Mouse (Mus musculus): ENCODE measurements around the gene 4921517D22Rik. TPM values are rescaled to one million over a fixed set of nuclear protein-coding genes. Genes with fewer than 3 reads are reported as not detected.

The 4921517D22Rik gene
- polyA plus RNA-seq, 1 experiment from 2014 or later, result not detected

DNA sequence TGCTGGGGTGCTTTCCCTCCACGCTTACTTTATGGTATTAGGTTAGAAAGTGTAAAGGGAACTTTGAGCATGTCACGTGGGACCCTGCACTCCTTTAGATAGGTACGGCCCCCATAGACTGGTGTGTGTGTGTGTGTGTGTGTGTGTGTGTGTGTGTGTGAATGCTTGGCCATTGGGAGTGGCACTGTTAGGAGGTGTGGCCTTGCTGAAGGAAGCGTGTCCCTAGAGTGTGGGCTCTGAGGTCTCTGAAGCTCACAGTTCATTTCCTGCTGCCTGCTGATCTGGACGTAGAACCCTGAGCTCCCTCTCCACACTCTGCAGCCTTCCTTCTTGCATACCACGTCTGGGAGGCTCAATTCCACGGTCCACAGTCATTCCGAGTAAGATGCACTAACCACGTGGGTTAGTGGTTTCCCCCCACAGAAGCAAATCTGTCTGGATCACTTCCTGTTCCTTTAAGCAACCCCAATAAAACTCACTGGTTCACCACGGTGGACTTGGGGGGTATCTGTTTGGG is 37.5 kb downstream of the 4921517D22Rik start:
- no peak for ATAC-seq
- Histone ChIP-seq H3K36me3 (peaks cover 45% of the 10 kb centered on the region), H3K4me2 (replicated peaks) (peak overlapping the region; percentile 6; the same call in 1 of the 2 replicates), H3K27me3 (no peaks in the 10 kb centered on the region), H3K4me1 (replicated peaks) (peaks cover 42% of the 10 kb centered on the region), H3K27ac (peak overlapping the region; percentile 74), H3K9ac (replicated peaks) (0 out of 2 replicates have a peak overlapping the region, but pooled peaks have one; percentile 3), H3K4me3 (replicated peaks) (no peak overlapping the region), H3K9me3 (0 out of 2 replicates have a peak, but pooled peaks cover 4% of the 10 kb centered on the region)
- 49% methylated on average over 10 of the region's 10 CpGs for whole genome bisulfite sequencing

DNA sequence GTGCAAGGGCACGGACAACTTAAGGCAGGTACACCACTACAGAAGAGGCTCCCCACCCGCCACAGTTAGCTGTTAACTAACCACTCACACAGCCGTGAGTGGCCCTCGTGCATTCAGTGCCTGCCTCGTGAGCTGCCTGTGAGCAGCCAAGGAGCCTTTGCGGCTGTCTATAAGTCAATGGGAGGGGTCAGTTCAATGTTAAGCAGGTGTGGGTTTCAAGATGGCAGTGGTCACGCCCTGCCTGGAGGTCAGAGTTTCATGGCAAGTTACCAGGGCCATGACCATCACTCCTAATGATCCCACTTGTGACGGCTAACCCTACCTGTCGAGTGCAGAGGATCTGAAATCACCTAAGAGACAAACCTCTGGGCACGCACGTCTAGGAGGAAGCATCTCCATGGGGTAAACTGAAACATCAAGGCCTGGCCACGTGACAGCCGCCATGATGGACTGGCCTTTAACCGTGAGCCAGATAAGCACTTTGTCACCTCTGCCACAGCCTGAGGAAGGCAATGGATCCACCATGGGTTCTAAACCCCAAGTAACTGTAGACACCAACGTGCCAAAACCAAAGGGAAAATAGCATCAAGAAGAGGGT is 38.1 kb downstream of the 4921517D22Rik start:
- Histone ChIP-seq H3K27ac (0 out of 2 replicates have a peak overlapping the region, but pooled peaks have one; percentile 74), H3K4me2 (replicated peaks) (no peak overlapping the region), H3K9me3 (0 out of 2 replicates have a peak, but pooled peaks cover 4% of the 10 kb centered on the region), H3K36me3 (peaks cover 46% of the 10 kb centered on the region), H3K27me3 (no peaks in the 10 kb centered on the region), H3K9ac (replicated peaks) (no peak overlapping the region), H3K4me3 (replicated peaks) (no peak overlapping the region), H3K4me1 (replicated peaks) (peaks cover 47% of the 10 kb centered on the region)
- ATAC-seq, result no peak
- 89% methylated on average over 15 of the region's 15 CpGs for WGBS

DNA sequence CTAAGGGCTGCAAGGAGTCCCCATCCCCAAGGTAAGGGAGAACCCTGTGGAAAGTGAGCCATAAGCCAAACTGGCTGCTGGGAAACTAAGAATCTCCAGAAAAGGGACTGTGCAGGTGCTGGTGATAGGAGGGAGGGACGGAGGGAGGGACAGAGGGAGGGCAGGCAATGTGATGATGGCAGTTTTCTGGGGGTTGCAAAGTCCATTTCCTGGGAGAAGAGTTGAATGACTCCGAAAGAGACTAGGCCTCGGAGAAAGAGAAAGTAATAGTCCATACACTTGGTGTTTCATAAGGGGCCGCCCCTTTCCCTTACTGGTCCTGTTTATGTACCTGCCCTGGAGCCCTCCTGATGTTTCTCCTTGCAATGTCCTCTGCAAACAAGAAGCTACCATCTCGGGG is 39.4 kb downstream of the 4921517D22Rik start:
- no peak overlapping the region for H3K9ac ChIP-seq (replicated peaks)
- H3K27ac ChIP-seq, result no peak overlapping the region
- no peaks in the 10 kb centered on the region for H3K27me3 ChIP-seq
- 0 out of 2 replicates have a peak, but pooled peaks cover 4% of the 10 kb centered on the region for H3K9me3 ChIP-seq
- 93% methylated on average over 5 of the region's 5 CpGs for WGBS
- H3K4me1 ChIP-seq (replicated peaks), result peaks cover 50% of the 10 kb centered on the region
- no peak overlapping the region for H3K4me2 ChIP-seq (replicated peaks)
- no peak overlapping the region for H3K4me3 ChIP-seq (replicated peaks)
- ATAC-seq, result no peak
- peaks cover 49% of the 10 kb centered on the region for H3K36me3 ChIP-seq

DNA sequence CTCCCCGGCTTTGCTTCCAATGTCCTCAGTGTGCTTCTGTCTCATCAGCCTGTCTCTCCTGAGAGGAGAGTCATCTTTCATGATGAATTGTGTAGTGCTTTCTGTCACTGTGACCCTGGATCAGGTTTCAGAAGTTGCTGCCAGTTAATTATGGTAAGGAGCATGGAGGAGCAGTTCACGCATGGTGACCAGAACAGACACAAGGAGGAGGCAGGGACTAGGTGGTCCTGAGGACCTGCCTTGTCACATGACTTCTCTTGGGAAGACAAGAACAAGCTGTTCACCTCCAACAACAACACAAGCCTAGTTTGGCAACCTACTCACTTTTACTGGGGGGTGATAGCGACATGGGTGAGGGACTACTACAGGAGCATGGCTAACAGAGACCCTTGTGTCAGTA is 40.8 kb downstream of the 4921517D22Rik start:
- 0 out of 2 replicates have a peak, but pooled peaks cover 2% of the 10 kb centered on the region for H3K9me3 ChIP-seq
- no peak for ATAC-seq
- H3K4me1 ChIP-seq (replicated peaks), result peaks cover 50% of the 10 kb centered on the region
- H3K4me2 ChIP-seq (replicated peaks), result no peak overlapping the region
- H3K9ac ChIP-seq (replicated peaks), result no peak overlapping the region
- H3K27ac ChIP-seq, result peak overlapping the region; percentile 73
- peaks cover 51% of the 10 kb centered on the region for H3K36me3 ChIP-seq
- 71% methylated on average over 3 of the region's 3 CpGs for WGBS
- H3K4me3 ChIP-seq (replicated peaks), result no peak overlapping the region
- H3K27me3 ChIP-seq, result no peaks in the 10 kb centered on the region

DNA sequence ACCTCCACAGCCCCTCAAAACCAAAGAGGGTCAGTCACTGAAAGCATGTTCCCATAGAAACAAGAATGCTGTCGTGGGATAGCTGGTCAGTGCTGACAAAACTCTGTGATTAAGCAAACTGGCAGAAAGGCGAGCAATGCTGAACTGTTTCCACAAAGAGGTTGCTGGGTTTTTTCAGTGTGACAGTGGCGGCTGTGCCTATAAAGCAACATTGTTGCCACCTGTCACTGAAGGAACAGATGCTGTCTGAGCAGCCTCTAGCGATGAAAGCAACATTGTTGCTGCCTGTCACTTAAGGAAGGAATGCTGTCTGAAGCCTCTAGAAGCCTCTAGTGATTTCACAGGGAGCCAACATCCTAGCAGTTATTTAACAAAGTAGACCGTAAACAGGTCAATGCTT is 41.3 kb downstream of the 4921517D22Rik start:
- no peaks in the 10 kb centered on the region for H3K27me3 ChIP-seq
- H3K36me3 ChIP-seq, result peaks cover 51% of the 10 kb centered on the region
- 33% methylated on average over 5 of the region's 5 CpGs for WGBS
- H3K9ac ChIP-seq (replicated peaks), result no peak overlapping the region
- H3K4me2 ChIP-seq (replicated peaks), result no peak overlapping the region
- H3K27ac ChIP-seq, result peak overlapping the region; percentile 73
- no peaks in the 10 kb centered on the region for H3K9me3 ChIP-seq
- no peak for ATAC-seq
- peaks cover 47% of the 10 kb centered on the region for H3K4me1 ChIP-seq (replicated peaks)
- H3K4me3 ChIP-seq (replicated peaks), result no peak overlapping the region

DNA sequence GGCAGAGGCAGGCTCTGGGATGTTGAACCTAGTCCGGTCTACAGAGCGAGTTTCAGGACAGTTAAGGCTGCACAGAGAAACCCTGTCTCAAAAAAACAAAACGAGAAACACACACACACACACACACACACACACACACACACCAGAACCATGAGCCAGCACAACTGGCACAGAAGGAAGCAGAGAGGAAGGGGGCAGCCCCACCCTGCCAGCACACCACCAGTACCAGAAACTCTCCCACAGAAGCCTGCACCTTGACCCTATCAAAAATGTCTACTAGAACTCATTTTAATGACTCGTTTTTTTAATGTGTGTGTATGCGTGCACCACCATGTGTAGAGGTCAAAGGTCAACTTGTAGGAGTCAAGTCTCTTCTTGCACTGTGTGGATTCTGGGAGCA is 44.1 kb downstream of the 4921517D22Rik start:
- ATAC-seq, result no peak
- no peak overlapping the region for H3K4me3 ChIP-seq (replicated peaks)

DNA sequence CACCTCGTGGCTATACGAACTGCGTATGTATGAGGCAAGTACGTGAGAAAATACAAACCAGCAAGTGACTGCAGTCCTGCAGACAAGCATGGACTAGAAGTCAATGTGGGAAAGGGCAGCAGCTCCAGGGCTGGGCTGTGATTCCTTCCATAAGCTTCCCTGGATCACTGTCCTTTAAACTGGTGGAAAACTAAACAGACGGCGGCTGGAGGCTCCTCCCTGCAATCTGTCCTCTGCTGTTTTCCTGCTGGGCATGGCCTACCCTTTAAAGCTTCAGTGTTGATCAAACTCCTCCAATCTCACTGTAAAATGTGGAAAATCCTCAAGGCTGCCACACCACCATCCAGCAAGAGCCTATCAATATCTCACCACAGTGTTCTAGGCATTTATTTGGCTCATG is 45.3 kb downstream of the 4921517D22Rik start:
- no peak overlapping the region for H3K27ac ChIP-seq

More for the DNA sequence above, 44.1 kb downstream of the 4921517D22Rik start:
- H3K27ac ChIP-seq, result no peak overlapping the region
- no peak overlapping the region for H3K9ac ChIP-seq (replicated peaks)
- WGBS, result 86% methylated on average over 5 of the region's 5 CpGs
- peaks cover 44% of the 10 kb centered on the region for H3K4me1 ChIP-seq (replicated peaks)
- H3K27me3 ChIP-seq, result no peaks in the 10 kb centered on the region
- no peaks in the 10 kb centered on the region for H3K9me3 ChIP-seq
- H3K36me3 ChIP-seq, result peaks cover 70% of the 10 kb centered on the region
- no peak overlapping the region for H3K4me2 ChIP-seq (replicated peaks)

DNA sequence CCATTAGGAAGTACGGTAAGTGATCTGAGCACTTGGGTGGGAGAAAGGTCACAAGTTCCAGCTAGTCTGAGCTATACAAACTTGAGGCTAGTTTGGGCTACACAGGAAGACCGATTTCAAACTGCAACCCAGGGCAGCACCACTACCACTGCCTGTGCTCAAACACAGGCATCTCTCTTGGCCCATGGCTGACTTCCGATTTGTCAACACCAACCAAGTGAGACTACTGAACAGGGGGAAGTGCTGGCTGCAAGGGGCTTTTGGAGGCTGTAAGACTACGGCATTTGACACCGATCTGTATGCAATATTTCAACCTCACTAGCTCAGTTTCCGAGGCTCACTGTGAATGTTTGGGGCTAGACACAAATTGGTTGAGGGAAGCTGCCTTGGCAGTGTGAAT is 46.4 kb downstream of the 4921517D22Rik start:
- Histone ChIP-seq H3K9ac (replicated peaks) (no peak overlapping the region), H3K4me1 (replicated peaks) (peaks cover 25% of the 10 kb centered on the region), H3K27ac (no peak overlapping the region), H3K36me3 (peaks cover 64% of the 10 kb centered on the region), H3K27me3 (no peaks in the 10 kb centered on the region), H3K4me2 (replicated peaks) (no peak overlapping the region), H3K4me3 (replicated peaks) (no peak overlapping the region), H3K9me3 (no peaks in the 10 kb centered on the region)
- ATAC-seq, result no peak
- WGBS, result 76% methylated on average over 6 of the region's 6 CpGs

More for the DNA sequence above, 45.3 kb downstream of the 4921517D22Rik start:
- Histone ChIP-seq H3K4me1 (replicated peaks) (peaks cover 36% of the 10 kb centered on the region), H3K27me3 (no peaks in the 10 kb centered on the region), H3K9me3 (no peaks in the 10 kb centered on the region), H3K36me3 (peaks cover 62% of the 10 kb centered on the region), H3K4me3 (replicated peaks) (no peak overlapping the region), H3K9ac (replicated peaks) (no peak overlapping the region), H3K4me2 (replicated peaks) (no peak overlapping the region)
- no peak for ATAC-seq
- WGBS, result 90% methylated on average over 6 of the region's 6 CpGs

DNA sequence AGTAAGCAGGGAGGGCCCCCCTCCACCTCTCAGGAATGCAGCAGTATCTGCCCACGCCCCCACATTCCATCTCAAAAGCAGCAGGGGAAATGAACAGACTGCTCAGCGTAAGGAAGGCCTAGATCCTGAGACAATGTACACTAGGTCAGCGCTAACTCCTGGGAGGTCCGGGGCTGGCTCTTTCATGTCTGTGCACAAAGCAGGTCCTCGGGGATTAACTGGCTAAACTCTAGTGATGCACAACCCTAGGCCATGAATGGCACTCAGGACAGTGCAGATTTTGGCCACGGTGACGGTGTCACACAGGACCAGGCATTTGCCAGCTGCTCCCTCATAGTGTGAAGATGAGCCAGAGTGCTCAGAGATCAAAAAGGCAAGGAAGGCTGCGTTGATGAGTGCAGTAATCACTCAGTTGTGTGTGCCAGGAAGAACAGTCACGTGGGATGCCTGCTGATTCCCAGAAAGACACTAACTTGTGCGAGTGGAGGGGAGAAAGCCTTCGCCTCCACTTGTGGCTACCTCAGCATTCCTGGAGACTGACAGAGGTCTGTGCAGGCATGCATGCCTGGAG is 47.1 kb downstream of the 4921517D22Rik start:
- Histone ChIP-seq H3K9ac (replicated peaks) (no peak overlapping the region), H3K36me3 (peaks cover 69% of the 10 kb centered on the region), H3K4me2 (replicated peaks) (no peak overlapping the region), H3K27me3 (no peaks in the 10 kb centered on the region), H3K27ac (no peak overlapping the region), H3K4me1 (replicated peaks) (peaks cover 23% of the 10 kb centered on the region), H3K4me3 (replicated peaks) (no peak overlapping the region), H3K9me3 (no peaks in the 10 kb centered on the region)
- ATAC-seq, result peak; percentile 43; the same call in 1 of the 2 replicates
- 12% methylated on average over 11 of the region's 11 CpGs for WGBS

DNA sequence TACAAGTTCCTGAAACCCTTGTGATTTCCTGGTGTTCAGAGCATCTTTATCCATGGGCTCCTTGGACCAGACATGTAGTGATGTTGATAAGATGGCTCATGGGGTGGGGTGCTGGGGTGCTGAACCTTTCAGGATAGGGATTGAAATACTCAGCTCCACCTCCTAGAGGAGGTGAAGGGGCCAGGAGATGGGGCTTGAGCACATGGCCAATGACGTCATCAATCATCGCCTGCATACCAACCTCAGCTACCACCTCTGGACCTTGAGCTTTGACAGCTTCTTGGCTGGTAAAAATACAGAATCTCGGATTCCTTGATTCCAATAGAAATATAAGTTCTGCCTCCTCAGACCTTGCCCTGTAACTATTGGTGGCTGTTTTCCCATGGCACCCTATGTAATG is 48.4 kb downstream of the 4921517D22Rik start:
- H3K4me2 ChIP-seq (replicated peaks), result no peak overlapping the region
- no peaks in the 10 kb centered on the region for H3K27me3 ChIP-seq
- H3K4me3 ChIP-seq (replicated peaks), result no peak overlapping the region
- H3K36me3 ChIP-seq, result peaks cover 72% of the 10 kb centered on the region
- peaks cover 13% of the 10 kb centered on the region for H3K4me1 ChIP-seq (replicated peaks)
- H3K9ac ChIP-seq (replicated peaks), result no peak overlapping the region
- no peak for ATAC-seq
- H3K27ac ChIP-seq, result no peak overlapping the region
- no peaks in the 10 kb centered on the region for H3K9me3 ChIP-seq
- WGBS, result 95% methylated on average over 3 of the region's 3 CpGs

DNA sequence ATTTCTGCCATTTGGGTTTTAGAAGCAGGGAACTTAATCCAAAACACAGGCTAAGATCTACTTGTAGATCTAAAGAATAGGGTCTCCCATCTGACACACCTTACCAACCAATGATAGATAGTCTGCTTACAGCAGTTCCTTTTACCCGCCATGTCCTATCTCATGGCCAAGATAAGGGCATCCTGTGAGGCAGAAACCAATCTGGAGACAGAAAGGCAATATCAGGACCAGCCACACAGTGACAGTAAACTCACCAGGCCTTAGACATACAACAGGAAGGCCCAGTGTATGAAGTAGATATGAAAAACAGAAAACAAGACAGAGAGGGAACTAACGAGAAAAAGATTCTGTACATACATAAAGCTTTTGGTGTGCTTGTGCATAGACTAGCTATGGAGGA is 51.1 kb downstream of the 4921517D22Rik start:
- WGBS, result 93% methylated on average over 2 of the region's 2 CpGs
- H3K4me1 ChIP-seq (replicated peaks), result peaks cover 12% of the 10 kb centered on the region
- no peak overlapping the region for H3K4me2 ChIP-seq (replicated peaks)
- H3K9me3 ChIP-seq, result no peaks in the 10 kb centered on the region
- H3K36me3 ChIP-seq, result peaks cover 70% of the 10 kb centered on the region
- no peaks in the 10 kb centered on the region for H3K27me3 ChIP-seq
- no peak overlapping the region for H3K27ac ChIP-seq
- ATAC-seq, result no peak
- no peak overlapping the region for H3K4me3 ChIP-seq (replicated peaks)
- no peak overlapping the region for H3K9ac ChIP-seq (replicated peaks)

DNA sequence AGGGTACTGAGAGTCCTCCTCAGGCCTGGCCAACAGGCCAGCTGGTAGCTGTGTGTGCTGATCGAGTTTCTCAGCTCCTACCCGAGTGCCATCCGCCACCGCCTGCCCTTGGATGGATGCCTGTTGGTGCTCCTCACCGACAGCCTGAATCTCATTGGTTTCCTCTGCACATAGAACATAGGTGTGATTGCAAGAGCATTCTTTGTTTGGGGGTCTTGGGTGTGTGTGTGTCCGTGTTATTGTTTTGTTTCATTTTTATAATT is 53.8 kb downstream of the 4921517D22Rik start:
- 96% methylated on average over 6 of the region's 6 CpGs for WGBS
- Histone ChIP-seq H3K27ac (no peak overlapping the region), H3K4me3 (replicated peaks) (no peak overlapping the region), H3K4me2 (replicated peaks) (no peak overlapping the region), H3K9ac (replicated peaks) (no peak overlapping the region), H3K27me3 (no peaks in the 10 kb centered on the region), H3K4me1 (replicated peaks) (no peaks in the 10 kb centered on the region), H3K36me3 (peaks cover 79% of the 10 kb centered on the region), H3K9me3 (no peaks in the 10 kb centered on the region)
- no peak for ATAC-seq

Data from midbrain, embryonic 13.5 days (tissue).